Mouse (Mus musculus): ENCODE measurements around the gene Gm14632. TPM values are rescaled to one million over a fixed set of nuclear protein-coding genes. Genes with fewer than 3 reads are reported as not detected.

The Gm14632 gene
- polyA plus RNA-seq (2014; fragmentation: Illumina TruSeq; extraction: RNeasy Lipid Tissue Mini Kit (QIAGEN cat#74804); ENCODE audit: low read depth, low replicate concordance), result not detected

GRCm38 (mm10) chrX:30329472-30329871, at the start of gene Gm14632:
Gm14632 (plus strand) TSS chrX:30329772.

